Mouse (Mus musculus) lung, postnatal 14 days (tissue): ENCODE results near the gene Slc45a2.

Experiments used
- DNase-seq: peaks from one replicate; pipeline ENCODE4 v3.0.0; 2021

Gene Slc45a2

DNA sequence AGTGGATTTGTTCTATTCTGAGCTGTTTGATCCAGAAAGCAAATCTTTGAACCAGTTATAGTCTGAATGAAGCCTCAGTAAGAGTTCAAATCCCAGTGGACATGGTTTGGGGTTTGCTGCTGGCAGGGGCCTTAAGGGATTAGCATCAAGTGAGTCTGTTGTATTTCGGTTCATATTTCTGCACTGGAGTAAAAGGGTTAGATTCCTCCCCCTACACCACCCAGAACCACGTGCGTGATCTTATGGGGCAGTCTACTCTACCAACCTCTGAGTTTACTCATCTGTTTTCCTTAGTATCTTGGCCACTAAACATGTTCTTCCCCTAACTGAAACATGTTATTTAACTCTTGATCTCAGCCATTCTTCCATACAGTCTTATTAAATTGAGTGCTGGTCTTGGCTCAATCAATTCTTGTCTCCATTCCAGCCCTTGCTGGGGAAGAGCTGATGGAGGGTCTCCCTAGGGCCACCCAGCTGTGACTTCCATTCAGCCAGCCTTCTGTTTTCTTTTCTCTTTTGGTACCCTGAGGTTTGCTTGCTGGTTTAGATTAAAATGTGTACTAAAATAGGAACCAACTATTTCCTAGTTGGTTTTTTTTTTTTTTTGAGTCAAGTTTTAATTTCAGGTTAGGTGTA lies 75.3 kb downstream of the Slc45a2 start:
- no peak for DNase-seq
